Mouse (Mus musculus): ENCODE results near the gene Rmdn2. TPM values are rescaled to one million over a fixed set of nuclear protein-coding genes. Genes with fewer than 3 reads are reported as not detected.

Gene Rmdn2
- polyA plus RNA-seq, 1 experiment: 4.7 TPM

- no peaks in the 10 kb centered on the region for H3K27me3 ChIP-seq (ENCODE audit: control insufficient read depth, insufficient read depth, insufficient read length)
- TF ChIP-seq MYOD1 (IDR thresholded peaks at IDR 0.05; ENCODE audit: control insufficient read depth, insufficient read length, low read depth) (peak; percentile 57), FOSL1 (IDR thresholded peaks at IDR 0.05; ENCODE audit: insufficient read depth, low read length, poor library complexity, severe bottlenecking) (peak; percentile 29), CEBPB (IDR thresholded peaks at IDR 0.05; ENCODE audit: low read depth) (peak; percentile 76), MYOG (IDR thresholded peaks at IDR 0.05; ENCODE audit: control insufficient read depth, extremely low read depth, insufficient read length) (no peak), MAX (IDR thresholded peaks at IDR 0.05) (no peak), USF1 (IDR thresholded peaks at IDR 0.05; ENCODE audit: low read depth) (no peak), CTCF (IDR thresholded peaks at IDR 0.05; ENCODE audit: control insufficient read depth, insufficient read depth, insufficient read length) (no peak)
- no peak overlapping the region for H3ac ChIP-seq (ENCODE audit: control insufficient read depth, insufficient read length, low read depth)
- H3K79me3 ChIP-seq (ENCODE audit: low read depth): no peaks in the 10 kb centered on the region
- no peaks in the 10 kb centered on the region for H3K36me3 ChIP-seq (ENCODE audit: control insufficient read depth, insufficient read depth)
- no peaks in the 10 kb centered on the region for H3K79me2 ChIP-seq (ENCODE audit: control insufficient read depth, insufficient read depth)
- H3K4me3 ChIP-seq (ENCODE audit: insufficient read depth, poor library complexity, severe bottlenecking): no peak overlapping the region
These were observed 127.3 kb downstream of the Rmdn2 start for GRCm38 (mm10) chr17:79738847-79739498.

GRCm38 (mm10) chr17:79742635-79743034 is 131.0 kb downstream of the Rmdn2 start:
- Histone ChIP-seq H3K36me3 (ENCODE audit: control insufficient read depth, insufficient read depth) (no peaks in the 10 kb centered on the region), H3ac (ENCODE audit: control insufficient read depth, insufficient read length, low read depth) (no peak overlapping the region), H3K4me3 (ENCODE audit: insufficient read depth, poor library complexity, severe bottlenecking) (no peak overlapping the region), H3K27me3 (ENCODE audit: control insufficient read depth, insufficient read depth, insufficient read length) (no peaks in the 10 kb centered on the region), H3K79me2 (ENCODE audit: control insufficient read depth, insufficient read depth) (no peaks in the 10 kb centered on the region), H3K79me3 (ENCODE audit: low read depth) (no peaks in the 10 kb centered on the region)
- TF ChIP-seq MYOD1 (IDR thresholded peaks at IDR 0.05; ENCODE audit: control insufficient read depth, insufficient read length, low read depth) (no peak), USF1 (IDR thresholded peaks at IDR 0.05; ENCODE audit: low read depth) (peak; percentile 50)

Other genes with a start within 250 kb of the Rmdn2 start
- 8.8 TPM for gene Cyp1b1, start 103.2 kb downstream of the Rmdn2 start, polyA plus RNA-seq (2012; fragmentation: generic; extraction: Trizol)